Mouse (Mus musculus) E14TG2a.4 (cell line): ENCODE data around the gene Tango6.

Source experiments
- CTCF ChIP-seq: conservative IDR thresholded peaks from 2 replicates; pipeline ENCODE4 v1.5.1; 2014; ENCODE audit warnings: low read length
- NANOG ChIP-seq: IDR thresholded peaks from 2 replicates; pipeline ENCODE4 v1.6.1; 2014; ENCODE audit warnings: borderline replicate concordance, low read length, mixed read lengths
- POU5F1 ChIP-seq: IDR thresholded peaks from 2 replicates; pipeline ENCODE4 v1.6.1; 2014; ENCODE audit warnings: low read length, borderline replicate concordance

DNA sequence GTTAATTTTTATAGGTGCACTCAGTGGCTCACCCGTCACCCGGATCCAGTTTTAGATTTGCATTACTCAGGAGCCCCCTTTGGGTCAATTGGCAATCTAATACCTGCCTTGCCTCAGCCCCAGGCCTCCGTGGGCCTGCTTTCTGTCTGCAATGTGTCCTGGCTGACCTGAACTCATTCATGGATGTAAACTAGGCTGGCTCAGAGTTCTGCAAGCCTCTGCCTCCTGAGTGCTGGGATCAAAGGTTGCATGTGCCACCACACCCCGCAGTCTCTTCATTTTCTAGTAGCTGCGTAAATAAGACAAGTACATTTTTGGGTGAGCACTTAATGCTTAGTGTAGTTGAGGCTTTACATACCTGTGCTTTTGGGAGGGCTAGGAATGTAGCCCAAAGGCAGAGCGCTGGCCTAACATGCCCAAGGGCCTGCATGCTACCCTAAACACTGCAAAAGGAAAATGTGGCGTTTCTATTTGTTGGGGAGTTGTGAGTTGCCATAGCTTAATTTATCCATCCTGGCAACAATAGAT lies 44.0 kb upstream of the Tango6 start:
- TF ChIP-seq CTCF (no peak), POU5F1 (no peak), NANOG (no peak)
